Mouse (Mus musculus): ENCODE measurements around the gene Rfc2. TPM values are rescaled to one million over a fixed set of nuclear protein-coding genes. Genes with fewer than 3 reads are reported as not detected.

Gene Rfc2
- polyA plus RNA-seq, 1 experiment = 69.3 TPM

- Histone ChIP-seq H3K4me3 (no peak overlapping the region), H3ac (ENCODE audit: control insufficient read depth, insufficient read length) (no peak overlapping the region), H3K79me2 (ENCODE audit: control insufficient read depth, insufficient read depth) (no peaks in the 10 kb centered on the region), H3K36me3 (ENCODE audit: control insufficient read depth, insufficient read depth) (peaks cover 33% of the 10 kb centered on the region), H3K27me3 (ENCODE audit: control insufficient read depth, insufficient read depth, insufficient read length) (no peaks in the 10 kb centered on the region), H3K4me2 (ENCODE audit: low read depth) (no peak overlapping the region)
- TF ChIP-seq TCF12 (IDR thresholded peaks at IDR 0.05; ENCODE audit: insufficient read depth, poor library complexity, severe bottlenecking) (no peak), POLR2AphosphoS2 (IDR thresholded peaks at IDR 0.05; ENCODE audit: insufficient read length, low read depth) (peak; percentile 74)
Measured at GRCm38 (mm10) chr5:134617071-134617470, 35.9 kb downstream of the Rfc2 start.

- Histone ChIP-seq H3ac (ENCODE audit: control insufficient read depth, insufficient read length) (no peak overlapping the region), H3K27me3 (ENCODE audit: control insufficient read depth, insufficient read depth, insufficient read length) (no peaks in the 10 kb centered on the region), H3K4me2 (ENCODE audit: low read depth) (no peak overlapping the region), H3K79me2 (ENCODE audit: control insufficient read depth, insufficient read depth) (peaks cover 3% of the 10 kb centered on the region), H3K36me3 (ENCODE audit: control insufficient read depth, insufficient read depth) (peaks cover 62% of the 10 kb centered on the region), H3K4me3 (no peak overlapping the region)
- TF ChIP-seq TCF3 (IDR thresholded peaks at IDR 0.05; ENCODE audit: insufficient read length, low read depth) = no peak
- TF ChIP-seq MYOG (IDR thresholded peaks at IDR 0.05; ENCODE audit: control insufficient read depth in 1 of 3, insufficient read depth in 1 of 3, insufficient read length in 2 of 3, low read depth in 2 of 3) = no peak
- no peak for TF ChIP-seq SRF (IDR thresholded peaks at IDR 0.05; ENCODE audit: control insufficient read depth, insufficient read length, low read depth)
- no peak for TF ChIP-seq USF1 (IDR thresholded peaks at IDR 0.05; ENCODE audit: low read depth)
- TF ChIP-seq TCF12 (IDR thresholded peaks at IDR 0.05; ENCODE audit: insufficient read depth, poor library complexity, severe bottlenecking) = no peak
- TF ChIP-seq MAX (IDR thresholded peaks at IDR 0.05; ENCODE audit: low read depth) = no peak
- no peak for TF ChIP-seq MYOD1 (IDR thresholded peaks at IDR 0.05; ENCODE audit: control insufficient read depth in 1 of 3, insufficient read length in 2 of 3, low read depth in 2 of 3)
- TF ChIP-seq CEBPB (IDR thresholded peaks at IDR 0.05; ENCODE audit: insufficient read depth, poor library complexity, severe bottlenecking) = no peak
- TF ChIP-seq POLR2A (IDR thresholded peaks at IDR 0.05; ENCODE audit: insufficient read length, low read depth) = no peak
- TF ChIP-seq REST (IDR thresholded peaks at IDR 0.05; ENCODE audit: insufficient read depth, insufficient read length) = no peak
- no peak for TF ChIP-seq POLR2AphosphoS2 (IDR thresholded peaks at IDR 0.05; ENCODE audit: insufficient read length, low read depth)
- TF ChIP-seq E2F4 (IDR thresholded peaks at IDR 0.05; ENCODE audit: insufficient read depth) = no peak
Measured at GRCm38 (mm10) chr5:134620457-134620856, 39.3 kb downstream of the Rfc2 start.

GRCm38 (mm10) chr5:134621099-134621640 is 40.0 kb downstream of the Rfc2 start:
- Histone ChIP-seq H3K79me2 (ENCODE audit: control insufficient read depth, insufficient read depth) (peaks cover 8% of the 10 kb centered on the region), H3K27me3 (ENCODE audit: control insufficient read depth, insufficient read depth, insufficient read length) (no peaks in the 10 kb centered on the region), H3K4me2 (ENCODE audit: low read depth) (no peak overlapping the region), H3ac (ENCODE audit: control insufficient read depth, insufficient read length) (no peak overlapping the region), H3K4me3 (no peak overlapping the region), H3K36me3 (ENCODE audit: control insufficient read depth, insufficient read depth) (peaks cover 64% of the 10 kb centered on the region)
- peak in 1 of 3 experiments; percentile 56 for TF ChIP-seq MYOG (IDR thresholded peaks at IDR 0.05; ENCODE audit: control insufficient read depth in 1 of 3, insufficient read depth in 1 of 3, insufficient read length in 2 of 3, low read depth in 2 of 3)
- TF ChIP-seq POLR2A (IDR thresholded peaks at IDR 0.05; ENCODE audit: insufficient read length, low read depth) = no peak
- TF ChIP-seq POLR2AphosphoS2 (IDR thresholded peaks at IDR 0.05; ENCODE audit: insufficient read length, low read depth) = no peak
- no peak for TF ChIP-seq CEBPB (IDR thresholded peaks at IDR 0.05; ENCODE audit: insufficient read depth, poor library complexity, severe bottlenecking)

- peaks cover 73% of the 10 kb centered on the region for H3K36me3 ChIP-seq (ENCODE audit: control insufficient read depth, insufficient read depth)
- no peaks in the 10 kb centered on the region for H3K27me3 ChIP-seq (ENCODE audit: control insufficient read depth, insufficient read depth, insufficient read length)
- H3K4me2 ChIP-seq (ENCODE audit: low read depth) = no peak overlapping the region
- H3ac ChIP-seq (ENCODE audit: control insufficient read depth, insufficient read length) = no peak overlapping the region
- TF ChIP-seq REST (IDR thresholded peaks at IDR 0.05; ENCODE audit: insufficient read depth, insufficient read length) = no peak
- no peak for TF ChIP-seq E2F4 (IDR thresholded peaks at IDR 0.05; ENCODE audit: insufficient read depth)
- no peak for TF ChIP-seq USF1 (IDR thresholded peaks at IDR 0.05; ENCODE audit: low read depth)
- TF ChIP-seq TCF12 (IDR thresholded peaks at IDR 0.05; ENCODE audit: insufficient read depth, poor library complexity, severe bottlenecking) = no peak
- TF ChIP-seq POLR2AphosphoS2 (IDR thresholded peaks at IDR 0.05; ENCODE audit: insufficient read length, low read depth) = no peak
- TF ChIP-seq SRF (IDR thresholded peaks at IDR 0.05; ENCODE audit: control insufficient read depth, insufficient read length, low read depth) = no peak
- TF ChIP-seq POLR2A (IDR thresholded peaks at IDR 0.05; ENCODE audit: insufficient read length, low read depth) = no peak
- no peak for TF ChIP-seq TCF3 (IDR thresholded peaks at IDR 0.05; ENCODE audit: insufficient read length, low read depth)
- TF ChIP-seq MYOG (IDR thresholded peaks at IDR 0.05; ENCODE audit: control insufficient read depth in 1 of 3, insufficient read depth in 1 of 3, insufficient read length in 2 of 3, low read depth in 2 of 3) = no peak
- TF ChIP-seq CEBPB (IDR thresholded peaks at IDR 0.05; ENCODE audit: insufficient read depth, poor library complexity, severe bottlenecking) = no peak
- TF ChIP-seq MYOD1 (IDR thresholded peaks at IDR 0.05; ENCODE audit: control insufficient read depth in 1 of 3, insufficient read length in 2 of 3, low read depth in 2 of 3) = no peak
- no peak for TF ChIP-seq MAX (IDR thresholded peaks at IDR 0.05; ENCODE audit: low read depth)
- H3K4me3 ChIP-seq = no peak overlapping the region
- H3K79me2 ChIP-seq (ENCODE audit: control insufficient read depth, insufficient read depth) = peaks cover 17% of the 10 kb centered on the region
Measured at GRCm38 (mm10) chr5:134622069-134622468, 40.9 kb downstream of the Rfc2 start.

GRCm38 (mm10) chr5:134629508-134629907 is 48.3 kb downstream of the Rfc2 start:
- TF ChIP-seq MYOG (IDR thresholded peaks at IDR 0.05; ENCODE audit: control insufficient read depth in 1 of 3, insufficient read depth in 1 of 3, insufficient read length in 2 of 3, low read depth in 2 of 3) (no peak), POLR2AphosphoS2 (IDR thresholded peaks at IDR 0.05; ENCODE audit: insufficient read length, low read depth) (no peak), MAX (IDR thresholded peaks at IDR 0.05; ENCODE audit: low read depth) (no peak), USF1 (IDR thresholded peaks at IDR 0.05; ENCODE audit: low read depth) (no peak), E2F4 (IDR thresholded peaks at IDR 0.05; ENCODE audit: insufficient read depth) (no peak)
- Histone ChIP-seq H3K79me2 (ENCODE audit: control insufficient read depth, insufficient read depth) (peaks cover 91% of the 10 kb centered on the region), H3K4me2 (ENCODE audit: low read depth) (no peak overlapping the region), H3K27me3 (ENCODE audit: control insufficient read depth, insufficient read depth, insufficient read length) (no peaks in the 10 kb centered on the region), H3K4me3 (no peak overlapping the region), H3ac (ENCODE audit: control insufficient read depth, insufficient read length) (no peak overlapping the region), H3K36me3 (ENCODE audit: control insufficient read depth, insufficient read depth) (peaks cover 48% of the 10 kb centered on the region)
